Mouse (Mus musculus) brain, embryonic 14.5 days (tissue): ENCODE measurements around the gene Creb5.

ENCODE experiments used
- CTCF ChIP-seq: fragments of 200-500 bp; IDR thresholded peaks from 2 replicates; pipeline ENCODE4 v1.5.1; 2012; ENCODE audit warnings: inconsistent platforms, mild to moderate bottlenecking, moderate library complexity, borderline replicate concordance; ENCODE audit not compliant: insufficient read depth, insufficient read length; ENCODE audit errors: extremely low read depth
- POLR2A ChIP-seq: fragments of 200-500 bp; IDR thresholded peaks from 2 replicates; pipeline ENCODE4 v1.6.1; 2012; ENCODE audit warnings: mild to moderate bottlenecking, inconsistent platforms, borderline replicate concordance; ENCODE audit not compliant: poor library complexity, insufficient read depth, insufficient read length, severe bottlenecking; ENCODE audit errors: extremely low read depth

GRCm38 (mm10) chr6:53569436-53569835 lies 282.4 kb downstream of the Creb5 start:
- no peak for TF ChIP-seq POLR2A
- TF ChIP-seq CTCF, result no peak
